Mouse (Mus musculus) olfactory bulb, adult 2 months (tissue): Measurements from ENCODE around the gene Dydc2. TPM values are rescaled to one million over a fixed set of nuclear protein-coding genes. Genes with fewer than 3 reads are reported as not detected.

Experiments
- H3K27ac ChIP-seq: fragments of 200-500 bp; 2 replicates; pipeline ENCODE4 v1.5.1; 2012; ENCODE audit warnings: low read depth, low read length; ENCODE audit not compliant: insufficient read depth
- H3K4me1 ChIP-seq: fragments of 200-500 bp; 2 replicates; pipeline ENCODE4 v1.6.1; 2012; ENCODE audit warnings: low read length; ENCODE audit not compliant: control insufficient read depth, insufficient read depth
- H3K4me3 ChIP-seq: fragments of 200-500 bp; 2 replicates; pipeline ENCODE4 v1.5.1; 2012; ENCODE audit warnings: mild to moderate bottlenecking, low read depth, low read length, moderate library complexity; ENCODE audit not compliant: insufficient read depth
- CTCF ChIP-seq: fragments of 200-500 bp; IDR thresholded peaks from 2 replicates; pipeline ENCODE4 v1.5.1; 2012; ENCODE audit warnings: low read depth, mild to moderate bottlenecking, low read length, moderate library complexity; ENCODE audit not compliant: insufficient read depth
- POLR2A ChIP-seq: fragments of 200-500 bp; IDR thresholded peaks from 2 replicates; pipeline ENCODE4 v1.6.1; 2012; ENCODE audit warnings: mild to moderate bottlenecking, low read depth, low read length, moderate library complexity; ENCODE audit not compliant: insufficient read depth
- WGBS: fragments of 180-500 bp; shearing (Covaris S2); methylation state at CpG from one replicate; pipeline ENCODE4 v1.1.7; 2018; 5-methylcytosine and 5-hydroxymethylcytosine counted together
- polyA plus RNA-seq: library from polyadenylated mRNA; stranded (reverse); fragments of >200 nt; gene quantifications from 2 replicates; pipeline ENCODE4 v1.2.4, GENCODE M21; 2012; ENCODE audit warnings: low replicate concordance; ENCODE audit not compliant: missing spikeins, insufficient read depth, insufficient read length

The Dydc2 gene
- polyA plus RNA-seq, 1 experiment = not detected

DNA sequence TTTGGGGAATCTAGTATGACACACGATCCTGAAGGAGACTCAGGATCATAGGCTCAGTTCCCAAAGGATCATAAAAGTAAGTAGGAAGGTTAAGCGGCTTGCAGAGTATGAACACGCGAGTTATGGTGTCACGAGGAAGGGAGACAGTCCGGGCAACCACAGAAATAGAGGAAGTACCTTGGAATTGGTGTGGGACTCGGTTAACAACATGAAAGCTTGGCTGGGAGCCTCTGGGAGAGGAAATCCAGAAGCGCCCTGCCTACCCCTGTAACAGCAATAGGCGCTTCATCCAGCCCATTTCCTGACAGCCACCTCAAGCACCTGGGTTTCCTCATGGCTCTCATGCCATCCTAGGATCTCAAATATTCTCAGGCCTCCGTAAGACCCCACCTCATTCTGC lies 62.7 kb downstream of the Dydc2 start:
- H3K4me1 ChIP-seq = peaks cover 13% of the 10 kb centered on the region
- no peak for TF ChIP-seq CTCF
- no peak for TF ChIP-seq POLR2A
- no peak overlapping the region for H3K4me3 ChIP-seq
- no peak overlapping the region for H3K27ac ChIP-seq
- 96% methylated on average over 10 of the region's 10 CpGs for WGBS

DNA sequence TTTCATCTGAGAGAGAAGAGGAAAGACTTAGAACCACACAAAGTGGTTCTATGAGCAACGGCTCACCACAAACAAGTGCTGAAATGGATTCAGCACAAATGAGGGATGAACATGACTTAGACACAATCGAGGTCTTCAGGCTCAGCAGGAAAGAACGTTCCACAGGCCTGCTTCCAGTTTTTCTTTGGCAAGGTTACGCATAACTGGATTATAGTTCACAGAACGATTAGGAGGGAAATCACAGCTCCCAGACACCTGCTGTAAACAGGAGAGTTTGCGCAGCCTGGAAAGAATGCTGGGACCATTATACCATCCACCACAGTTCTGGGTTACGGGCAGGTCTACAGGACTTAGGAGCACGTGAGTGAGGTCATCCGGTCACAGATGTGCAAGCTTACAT lies 63.3 kb downstream of the Dydc2 start:
- TF ChIP-seq CTCF (no peak), POLR2A (no peak)
- Histone ChIP-seq H3K4me1 (peaks cover 13% of the 10 kb centered on the region), H3K27ac (no peak overlapping the region), H3K4me3 (no peak overlapping the region)
- 82% methylated on average over 9 of the region's 9 CpGs for WGBS

DNA sequence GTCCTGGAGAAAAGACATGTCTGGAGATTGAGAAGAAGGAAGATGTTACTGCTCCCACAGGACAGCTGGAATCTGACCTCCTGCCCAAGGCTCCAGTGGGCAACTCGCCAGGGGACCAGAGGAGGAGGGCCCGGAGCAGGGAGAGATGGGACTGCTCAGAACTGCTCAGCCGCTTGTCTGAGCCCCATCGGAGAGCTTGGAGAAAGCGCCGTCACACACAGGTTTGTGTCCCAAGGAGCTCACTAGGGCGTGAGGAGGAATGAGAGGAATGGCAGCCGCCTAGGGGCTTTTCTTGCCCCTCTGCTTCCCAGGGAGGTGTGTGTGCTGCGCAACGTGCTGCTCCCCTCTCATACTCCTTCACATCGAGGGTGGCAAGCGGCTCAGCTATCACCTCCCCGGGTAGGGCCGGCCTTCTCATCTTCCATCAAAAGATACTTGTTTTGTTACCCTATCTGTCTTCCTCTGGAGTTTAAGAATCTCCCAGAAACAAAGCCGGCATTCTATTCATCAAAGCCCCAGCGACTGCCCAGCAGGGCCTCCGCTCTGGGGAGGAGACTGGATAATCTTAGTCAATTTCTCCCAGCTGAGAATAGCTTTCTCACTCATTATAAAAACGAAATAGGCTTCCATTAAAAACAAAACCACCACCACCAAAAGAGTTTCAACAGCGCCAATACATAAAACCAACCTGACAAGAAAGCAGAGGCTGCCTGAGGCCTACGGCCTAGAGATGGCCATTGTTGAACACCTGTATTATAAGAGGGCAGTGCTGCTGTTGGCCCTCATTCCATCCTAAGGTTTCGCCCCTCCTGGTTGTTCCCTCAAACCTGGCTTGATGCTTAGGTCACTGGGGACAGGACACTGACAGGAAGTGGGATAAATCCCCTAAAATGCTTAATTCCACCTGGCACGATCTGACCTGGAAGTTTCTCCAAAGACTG lies 64.5 kb downstream of the Dydc2 start:
- H3K4me1 ChIP-seq = peaks cover 13% of the 10 kb centered on the region
- WGBS = 46% methylated on average over 22 of the region's 22 CpGs
- H3K4me3 ChIP-seq = peak overlapping the region; percentile 5; the same call in 1 of the 2 replicates
- TF ChIP-seq CTCF (no peak), POLR2A (no peak)
- H3K27ac ChIP-seq = peak overlapping the region; percentile 8; the same call in 1 of the 2 replicates

DNA sequence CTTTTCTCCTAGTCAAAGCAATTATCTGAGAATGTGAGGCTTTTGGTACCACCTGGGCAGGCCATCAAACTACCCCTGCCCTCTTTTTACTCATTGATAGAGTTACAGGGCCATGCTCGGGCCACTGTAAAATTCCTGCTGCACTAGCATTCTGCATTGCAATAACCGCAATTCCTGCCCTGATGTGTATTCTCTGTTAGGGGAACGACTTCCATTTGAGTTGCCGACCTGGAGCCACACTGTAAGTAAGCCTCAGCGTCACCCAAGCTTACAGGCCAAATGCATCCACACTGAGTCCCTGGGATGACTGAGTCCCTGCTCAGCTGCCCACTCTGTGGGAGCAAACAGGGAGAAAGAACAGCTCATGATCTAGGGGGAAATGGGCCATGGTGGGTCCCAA lies 67.4 kb downstream of the Dydc2 start:
- TF ChIP-seq POLR2A (no peak), CTCF (no peak)
- peaks cover 7% of the 10 kb centered on the region for H3K4me1 ChIP-seq
- WGBS = 97% methylated on average over 5 of the region's 5 CpGs
- H3K4me3 ChIP-seq = no peak overlapping the region
- no peak overlapping the region for H3K27ac ChIP-seq

DNA sequence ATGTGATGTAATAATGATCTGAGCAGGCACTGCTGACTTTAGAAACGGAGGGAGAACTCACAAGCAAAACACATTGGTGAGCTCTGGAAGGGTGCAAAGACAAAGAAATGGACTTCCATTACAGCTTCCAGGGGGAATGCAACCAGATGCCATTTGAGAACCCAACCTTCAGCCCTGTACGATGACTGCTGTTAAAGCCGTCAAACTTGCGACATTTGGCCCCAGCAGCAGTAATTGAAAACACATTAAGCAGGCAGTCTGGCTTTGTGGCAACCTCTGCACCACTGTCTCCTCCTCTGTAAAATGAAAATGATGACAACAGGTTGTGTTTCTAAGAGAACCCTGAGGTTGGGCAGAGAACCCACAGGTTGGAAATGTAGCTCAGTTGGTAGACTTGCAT lies 68.2 kb downstream of the Dydc2 start:
- TF ChIP-seq POLR2A = no peak
- 92% methylated on average over 4 of the region's 4 CpGs for WGBS
- H3K4me1 ChIP-seq = peaks cover 7% of the 10 kb centered on the region

GRCm38 (mm10) chr14:40999904-41000645 lies 68.9 kb downstream of the Dydc2 start:
- TF ChIP-seq CTCF (no peak), POLR2A (no peak)
- Histone ChIP-seq H3K4me1 (peaks cover 7% of the 10 kb centered on the region), H3K27ac (no peak overlapping the region), H3K4me3 (no peak overlapping the region)
- 87% methylated on average over 7 of the region's 7 CpGs for WGBS

More for the DNA sequence above, 68.2 kb downstream of the Dydc2 start:
- Histone ChIP-seq H3K27ac (no peak overlapping the region), H3K4me3 (no peak overlapping the region)

Other genes with a start within 250 kb of the Dydc2 start
- not detected in 2 replicates for gene Sh2d4b, start 175.9 kb downstream of the Dydc2 start, polyA plus RNA-seq
- gene Tspan14, start 102.4 kb downstream of the Dydc2 start, polyA plus RNA-seq = not detected in 2 replicates
- gene Fam213a, start 55.4 kb downstream of the Dydc2 start, polyA plus RNA-seq = not detected in 2 replicates
- not detected in 2 replicates for gene Dydc1, start 3.7 kb upstream of the Dydc2 start, polyA plus RNA-seq
- gene Mat1a, start 35.8 kb upstream of the Dydc2 start, polyA plus RNA-seq = not detected in 2 replicates
- gene Sftpa1, start 62.6 kb upstream of the Dydc2 start, polyA plus RNA-seq = not detected in 2 replicates
- gene Mbl1, start 82.2 kb upstream of the Dydc2 start, polyA plus RNA-seq = not detected in 2 replicates
- not detected in 2 replicates for gene Sftpd, start 115.9 kb upstream of the Dydc2 start, polyA plus RNA-seq
- gene Gm2832, start 209.6 kb upstream of the Dydc2 start, polyA plus RNA-seq = not detected in 2 replicates